Comparison of ENCODE assay signal across 9 mouse cellular contexts in genomic region chr8:34397583-34398411, GRCm38 (mm10).
DNase-seq lines count a peak whose midpoint lies in the region; ATAC-seq and TF ChIP-seq lines count a peak whose summit lies in the region.
"Had no signal": no experiment of that assay in that cellular context is flagged by ENCODE, and none has a peak within 500 bp of the region (broad histone marks: within the 10 kb centered on the region; RNA-seq: fewer than 3 reads in every experiment).

No protein-coding gene starts in this region.

- in situ Hi-C loops in ES-E14 (cut with MboI; ENCODE audit: low sequenced_read_pairs in 2 of 2, unreplicated experiment in 2 of 2), result loop anchor here (10.0 kb wide), 1 partner anchor 417 kb away; no protein-coding TSS in a partner anchor

- whole genome bisulfite sequencing in heart, embryonic 11.5 days (ENCODE audit: insufficient replicate concordance), result 39% methylated on average over 21 of the region's 23 CpGs
- 43% methylated on average over 22 of the region's 23 CpGs for WGBS in stomach, embryonic 16.5 days
- 47% methylated on average over 22 of the region's 23 CpGs for WGBS in kidney, embryonic 14.5 days

- no peak for ATAC-seq in heart, embryonic 11.5 days (replicated peaks; ENCODE audit: insufficient number of reproducible peaks, low FRiP score, low TSS enrichment)
- peak; percentile 53 to 59 for ATAC-seq in hematopoietic stem cell, adult 5-6 weeks (replicated peaks in 1 of 2; ENCODE audit: insufficient read depth in 1 of 2, low FRiP score in 2 of 2, low TSS enrichment in 1 of 2, low read depth in 1 of 2, poor library complexity in 2 of 2, severe bottlenecking in 2 of 2)
- no peak for ATAC-seq in stomach, embryonic 16.5 days (ENCODE audit: insufficient read depth, low FRiP score)
- ATAC-seq in kidney, embryonic 14.5 days (ENCODE audit: low FRiP score, low TSS enrichment), result no peak

- peak overlapping the region; percentile 48 for H3K4me2 ChIP-seq in heart, embryonic 11.5 days
- peak overlapping the region; percentile 8 for H3K4me2 ChIP-seq in stomach, embryonic 16.5 days (ENCODE audit: low read depth, low read length)
- H3K4me2 ChIP-seq in kidney, embryonic 14.5 days (replicated peaks; ENCODE audit: low read depth, low read length), result no peak overlapping the region

- 0 out of 2 replicates have a peak, but pooled peaks cover 4% of the 10 kb centered on the region for H3K4me1 ChIP-seq in heart, embryonic 11.5 days (ENCODE audit: control insufficient read depth, insufficient read depth, low read length)
- H3K4me1 ChIP-seq in ES-E14 (ENCODE audit: control insufficient read depth in 2 of 2, insufficient read depth in 2 of 2, low read length in 2 of 2, poor library complexity in 1 of 2), result no peaks in the 10 kb centered on the region
- no peaks in the 10 kb centered on the region for H3K4me1 ChIP-seq in stomach, embryonic 16.5 days (ENCODE audit: control insufficient read depth, insufficient read depth, low read length)
- peaks cover 12% of the 10 kb centered on the region; the same call in 1 of the 2 replicates for H3K4me1 ChIP-seq in kidney, embryonic 14.5 days (ENCODE audit: control insufficient read depth, insufficient read depth, low read length)

- H3K9me3 ChIP-seq in heart, embryonic 11.5 days (replicated peaks; ENCODE audit: control insufficient read depth, low read length), result no peaks in the 10 kb centered on the region
- H3K9me3 ChIP-seq in ES-E14 (ENCODE audit: control insufficient read depth, insufficient read depth, low read depth, low read length), result no peaks in the 10 kb centered on the region
- no peaks in the 10 kb centered on the region for H3K9me3 ChIP-seq in stomach, embryonic 16.5 days (replicated peaks; ENCODE audit: control insufficient read depth, low read length)
- H3K9me3 ChIP-seq in kidney, embryonic 14.5 days (ENCODE audit: control insufficient read depth, low read length), result no peaks in the 10 kb centered on the region

- no peak overlapping the region for H3K27ac ChIP-seq in heart, embryonic 11.5 days (ENCODE audit: low read depth, low read length)
- H3K27ac ChIP-seq in ES-E14 (ENCODE audit: insufficient read depth, low read depth, low read length, poor library complexity, severe bottlenecking), result no peak overlapping the region
- no peak overlapping the region for H3K27ac ChIP-seq in stomach, embryonic 16.5 days (ENCODE audit: low read length)
- H3K27ac ChIP-seq in kidney, embryonic 14.5 days (ENCODE audit: low read depth, low read length), result no peak overlapping the region

- intact Hi-C loops in heart, postnatal 36 days (cut with DNase I), result loop anchor here (5.0 kb wide), 1 partner anchor 420 kb away; no protein-coding TSS in a partner anchor

- no peak for DNase-seq in heart, postnatal 36 days
- peak; percentile 13 for DNase-seq in ES-E14 (ENCODE audit: low read depth, low spot score)
- peak; percentile 13 for DNase-seq in lung, postnatal 14 days
- no peak for DNase-seq in cerebellum, postnatal 25 days

- H3K36me3 ChIP-seq in heart, embryonic 11.5 days (ENCODE audit: control insufficient read depth, insufficient read depth, low read length), result no peaks in the 10 kb centered on the region
- no peaks in the 10 kb centered on the region for H3K36me3 ChIP-seq in ES-E14 (ENCODE audit: control insufficient read depth, insufficient read depth, low read length, poor library complexity, severe bottlenecking)
- H3K36me3 ChIP-seq in stomach, embryonic 16.5 days (ENCODE audit: control insufficient read depth, insufficient read depth, low read length), result no peaks in the 10 kb centered on the region
- H3K36me3 ChIP-seq in kidney, embryonic 14.5 days (ENCODE audit: control insufficient read depth, insufficient read depth, low read length), result no peaks in the 10 kb centered on the region
- H3K36me3 ChIP-seq: G1E had no signal

- no peaks in the 10 kb centered on the region for H3K27me3 ChIP-seq in heart, embryonic 11.5 days (ENCODE audit: control insufficient read depth, insufficient read depth, low read length)
- H3K27me3 ChIP-seq in stomach, embryonic 16.5 days (ENCODE audit: control insufficient read depth, insufficient read depth, low read length), result no peaks in the 10 kb centered on the region
- no peaks in the 10 kb centered on the region for H3K27me3 ChIP-seq in kidney, embryonic 14.5 days (ENCODE audit: control insufficient read depth, insufficient read depth, low read length)

- H3K4me3 ChIP-seq in heart, embryonic 11.5 days (ENCODE audit: low read depth, low read length), result peak overlapping the region; percentile 21; the same call in 1 of the 2 replicates
- no peak overlapping the region for H3K4me3 ChIP-seq in ES-E14 (ENCODE audit: insufficient read depth in 1 of 2, low read depth in 1 of 2, low read length in 2 of 2, poor library complexity in 1 of 2, severe bottlenecking in 1 of 2)
- no peak overlapping the region for H3K4me3 ChIP-seq in stomach, embryonic 16.5 days (replicated peaks; ENCODE audit: low read length)
- no peak overlapping the region for H3K4me3 ChIP-seq in kidney, embryonic 14.5 days (ENCODE audit: low read length)

- H3K9ac ChIP-seq in heart, embryonic 11.5 days (ENCODE audit: low read depth, low read length), result no peak overlapping the region
- H3K9ac ChIP-seq in ES-E14 (ENCODE audit: insufficient read depth, low read depth, low read length, poor library complexity, severe bottlenecking), result no peak overlapping the region
- no peak overlapping the region for H3K9ac ChIP-seq in stomach, embryonic 16.5 days (ENCODE audit: low read length)
- no peak overlapping the region for H3K9ac ChIP-seq in kidney, embryonic 14.5 days (ENCODE audit: low read depth, low read length)

TF ChIP-seq in ES-E14, 5 proteins besides CTCF, POLR2A, EP300 and RAD21:
- no peak for TF ChIP-seq HCFC1 (IDR thresholded peaks at IDR 0.05; ENCODE audit: borderline replicate concordance, insufficient read depth, low read length)
- no peak for TF ChIP-seq ZC3H11A (IDR thresholded peaks at IDR 0.05; ENCODE audit: borderline replicate concordance, low read depth, low read length)
- no peak for TF ChIP-seq MAFK (IDR thresholded peaks at IDR 0.05; ENCODE audit: insufficient read depth, low read depth, low read length)
- no peak for TF ChIP-seq CHD2 (IDR thresholded peaks at IDR 0.05; ENCODE audit: low read depth, low read length)
- TF ChIP-seq ZNF384 (IDR thresholded peaks at IDR 0.05; ENCODE audit: low read depth, low read length), result no peak

Comparison
In these comparisons a context has a peak if more than half of its experiments do, and no peak if none do; other contexts are left out.
1. ATAC-seq: peak in hematopoietic stem cell, adult 5-6 weeks (2 of 2); none in heart, embryonic 11.5 days (single experiment), stomach, embryonic 16.5 days (single experiment) and kidney, embryonic 14.5 days (single experiment).
2. DNase-seq: peak in ES-E14 (single experiment) and lung, postnatal 14 days (single experiment); none in heart, postnatal 36 days (0 of 2) and cerebellum, postnatal 25 days (0 of 2).